Mouse (Mus musculus) ES-CJ7 (cell line): ENCODE measurements at regions not wholly inside any gene's neighbourhood (a gene's known extent, or its start where the extent isn't known, plus 50 kb on each side); places are given as distances from the start of the nearest gene placed in this dataset.
"Not testable (repeated sequence)": the region's sequence is repeated elsewhere in the genome, so short reads cannot be mapped to it uniquely, and the experiment has no call there.

Source experiments
- DNase-seq: peaks from one replicate; pipeline ENCODE4 v3.0.0; 2011; ENCODE audit warnings: low read depth, low spot score

DNA sequence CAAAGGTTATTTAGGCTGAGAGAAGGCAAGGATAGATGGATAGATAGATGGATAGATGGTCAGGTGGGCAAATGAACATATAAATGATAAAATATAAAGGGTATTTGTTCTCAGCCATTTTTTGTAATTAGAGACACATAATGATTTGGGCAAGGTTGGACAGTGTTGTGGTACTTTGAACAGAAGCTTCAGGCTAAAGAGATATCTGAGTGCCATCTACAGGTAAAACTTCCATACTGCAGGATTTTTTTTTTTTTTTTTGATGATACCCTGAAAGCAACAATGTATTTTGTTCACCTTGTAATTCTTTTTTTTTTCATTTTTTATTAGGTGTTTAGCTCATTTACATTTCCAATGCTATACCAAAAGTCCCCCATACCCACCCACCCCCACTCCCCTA is 110.1 kb upstream of the Trabd2b start:
- no peak for DNase-seq

DNA sequence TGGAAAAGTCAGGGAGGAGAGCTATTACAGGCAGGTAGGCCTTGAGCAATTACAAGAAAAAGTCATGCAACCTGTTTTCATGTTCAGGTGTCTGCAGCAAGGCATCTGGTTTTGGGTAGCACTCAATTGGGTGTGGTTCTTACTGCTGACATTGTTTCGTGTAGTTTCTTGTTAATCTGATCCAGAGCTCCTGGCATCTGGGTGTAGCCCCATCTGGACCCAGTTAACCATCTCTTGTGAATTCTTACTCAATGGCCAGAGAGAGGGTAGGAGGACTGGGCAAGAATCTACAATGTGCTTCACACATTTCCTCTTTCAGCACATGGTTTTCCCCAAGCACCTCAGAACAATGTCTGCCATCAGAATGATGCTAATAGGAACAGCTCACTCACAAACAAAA is 108.0 kb upstream of the Trabd2b start:
- DNase-seq: not testable (repeated sequence)

DNA sequence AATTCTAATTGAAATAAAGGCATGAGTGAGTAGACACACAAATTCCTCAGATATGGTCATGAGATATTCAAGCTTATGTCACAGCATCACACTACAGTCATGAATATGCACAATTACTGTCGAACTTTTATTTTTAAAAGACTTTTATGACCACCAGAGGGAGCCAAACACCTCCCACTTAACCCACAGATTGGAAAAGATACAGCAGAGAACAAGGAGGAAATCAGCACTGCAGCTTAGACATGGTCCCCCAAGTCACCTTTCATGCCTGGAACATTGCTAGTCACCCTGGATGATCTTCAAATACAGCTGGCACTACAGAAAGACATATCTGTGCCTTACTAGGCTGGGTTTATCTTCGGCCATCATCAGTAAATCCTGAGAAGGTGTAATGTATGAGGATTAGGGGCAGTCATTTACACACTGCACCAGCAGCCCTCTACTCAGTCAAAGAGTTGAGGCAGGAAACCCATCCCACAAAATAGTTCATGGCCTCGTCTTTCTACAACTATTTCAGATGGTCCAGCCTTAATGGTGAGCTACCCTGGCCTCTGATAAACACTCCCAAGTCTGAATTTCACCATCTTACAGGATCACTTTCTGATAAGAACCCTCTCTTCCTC is 106.0 kb upstream of the Trabd2b start:
- DNase-seq: peak; percentile 10

DNA sequence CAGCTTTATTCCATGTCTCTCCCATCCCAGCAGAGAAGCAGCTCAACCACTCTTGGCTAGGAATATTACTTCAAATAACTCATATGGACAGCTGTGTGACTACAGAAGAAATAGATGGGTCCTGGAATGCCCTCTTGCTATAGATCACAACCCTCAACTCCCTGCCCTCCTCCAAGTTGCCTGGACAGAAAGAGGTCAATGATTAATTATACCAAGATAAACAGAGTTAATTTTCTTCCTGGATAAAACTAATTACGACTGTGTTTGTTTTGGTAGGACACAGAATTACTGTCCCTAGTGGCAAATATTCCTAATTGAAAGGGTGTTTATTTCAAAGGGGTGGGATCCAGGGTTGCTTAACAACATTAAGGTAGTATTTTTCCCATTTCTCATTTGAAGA is 101.9 kb upstream of the Trabd2b start:
- DNase-seq: no peak

DNA sequence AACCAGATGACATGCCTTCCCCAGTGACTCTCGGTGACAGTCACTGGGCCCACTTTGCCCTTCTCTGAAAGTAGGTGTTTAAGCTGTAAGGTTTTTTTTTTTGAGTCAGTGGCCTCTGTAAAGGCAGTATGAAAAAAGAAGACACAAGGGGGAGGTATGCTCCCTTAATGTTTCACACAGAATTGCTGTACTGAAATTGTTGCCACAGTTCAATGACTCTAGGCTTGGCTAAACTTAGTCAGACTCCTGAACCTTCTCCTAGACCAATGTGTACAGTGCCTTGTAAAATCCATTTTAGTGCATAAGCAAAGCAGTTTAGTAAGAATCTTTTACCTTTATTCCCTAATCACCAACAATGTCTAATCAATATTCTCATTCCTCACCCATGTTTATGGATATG is 99.0 kb upstream of the Trabd2b start:
- DNase-seq: no peak

DNA sequence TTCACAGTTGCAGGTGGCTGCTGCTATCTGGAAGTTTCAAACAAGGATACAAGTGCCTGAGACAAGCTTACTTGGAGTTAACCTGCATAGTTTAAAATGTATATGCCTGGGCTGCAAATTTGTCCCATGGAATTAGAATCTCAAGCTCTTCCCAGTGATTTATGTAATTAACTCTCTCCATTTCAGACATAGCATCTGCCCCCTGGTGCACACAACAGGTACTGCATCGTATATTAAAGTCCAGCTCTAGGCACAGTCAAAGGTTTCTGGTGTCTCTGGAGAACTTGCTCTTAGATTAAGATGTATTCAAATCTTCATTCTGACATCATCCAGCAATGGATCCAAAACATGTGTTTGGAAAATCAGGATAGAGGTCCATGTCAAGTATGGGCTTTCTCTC is 98.0 kb upstream of the Trabd2b start:
- DNase-seq: peak; percentile 20

DNA sequence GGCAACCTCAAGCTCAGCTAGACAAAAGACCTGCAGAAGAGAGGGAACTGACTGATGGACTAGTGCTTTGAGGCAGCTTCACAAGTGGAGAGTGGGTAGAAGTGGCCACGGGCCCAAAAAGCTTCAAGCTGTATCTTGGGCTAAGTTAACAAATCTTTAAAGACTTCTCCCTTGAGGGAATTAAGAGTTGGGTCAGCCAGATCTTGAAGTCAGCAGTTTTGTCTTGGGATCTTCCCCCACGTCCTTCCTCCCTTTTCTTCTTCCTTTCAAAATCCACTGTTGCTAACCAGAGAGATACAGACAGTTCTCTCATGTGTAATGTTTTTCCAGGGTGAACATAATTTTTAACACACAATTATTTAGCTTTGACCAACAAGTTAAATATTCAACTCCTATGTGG is 91.5 kb upstream of the Trabd2b start:
- no peak for DNase-seq

DNA sequence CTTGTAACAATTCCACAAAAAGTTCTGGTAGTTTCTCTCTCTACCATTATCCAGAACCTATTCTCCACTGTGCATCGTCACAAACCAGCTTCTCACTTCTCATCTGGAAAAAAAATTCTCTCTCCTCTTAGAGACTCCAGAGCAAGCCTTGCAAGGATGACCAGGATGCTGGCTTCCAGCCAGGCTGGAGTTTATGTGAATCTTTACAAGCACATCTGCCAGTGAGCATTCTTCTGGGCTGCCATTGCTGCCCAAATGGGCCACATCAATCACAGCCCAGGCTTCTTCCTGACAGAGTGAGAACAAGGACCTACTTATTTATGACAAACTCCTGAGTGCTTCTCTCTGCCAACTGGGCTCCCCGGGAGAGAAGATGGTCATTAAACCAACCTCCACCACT is 91.0 kb upstream of the Trabd2b start:
- DNase-seq: no peak

DNA sequence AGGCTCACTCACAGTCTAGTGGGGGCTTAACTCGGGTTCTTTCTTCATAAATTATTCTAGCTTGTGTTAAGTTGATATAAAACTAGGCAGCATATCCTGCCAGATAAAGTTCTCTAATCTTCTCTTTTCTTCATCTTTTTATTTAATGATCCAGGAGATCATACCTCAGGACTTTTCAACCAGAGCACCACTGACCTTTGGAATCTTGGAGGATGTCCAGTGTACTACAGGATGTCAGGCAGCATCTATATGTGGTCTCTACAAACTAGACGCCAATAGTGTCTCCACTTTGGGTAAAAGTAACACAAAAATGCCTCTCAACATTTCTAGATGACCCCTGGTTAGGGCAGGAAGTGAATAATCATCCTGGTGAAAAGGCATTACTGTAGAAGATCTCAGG is 89.4 kb upstream of the Trabd2b start:
- DNase-seq: no peak

DNA sequence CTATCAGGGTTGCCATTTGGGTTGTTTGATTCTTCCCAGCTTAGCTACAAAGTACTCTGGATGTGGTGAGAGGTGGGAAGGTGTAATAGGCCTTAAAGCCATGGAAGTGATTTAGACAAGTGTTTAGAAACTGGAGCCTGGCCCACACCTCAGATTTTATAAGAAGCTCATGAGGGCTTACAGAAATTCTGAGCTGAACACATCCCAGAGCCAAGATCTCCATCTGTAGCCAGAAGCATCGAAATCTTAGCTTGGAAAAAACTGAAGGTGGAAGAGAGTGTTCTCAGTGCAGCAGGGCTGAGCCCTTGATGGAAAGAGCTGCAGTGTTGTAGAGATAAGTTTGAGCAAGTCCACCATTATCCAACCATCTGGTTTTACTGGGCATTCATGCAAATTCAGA is 86.4 kb upstream of the Trabd2b start:
- no peak for DNase-seq

DNA sequence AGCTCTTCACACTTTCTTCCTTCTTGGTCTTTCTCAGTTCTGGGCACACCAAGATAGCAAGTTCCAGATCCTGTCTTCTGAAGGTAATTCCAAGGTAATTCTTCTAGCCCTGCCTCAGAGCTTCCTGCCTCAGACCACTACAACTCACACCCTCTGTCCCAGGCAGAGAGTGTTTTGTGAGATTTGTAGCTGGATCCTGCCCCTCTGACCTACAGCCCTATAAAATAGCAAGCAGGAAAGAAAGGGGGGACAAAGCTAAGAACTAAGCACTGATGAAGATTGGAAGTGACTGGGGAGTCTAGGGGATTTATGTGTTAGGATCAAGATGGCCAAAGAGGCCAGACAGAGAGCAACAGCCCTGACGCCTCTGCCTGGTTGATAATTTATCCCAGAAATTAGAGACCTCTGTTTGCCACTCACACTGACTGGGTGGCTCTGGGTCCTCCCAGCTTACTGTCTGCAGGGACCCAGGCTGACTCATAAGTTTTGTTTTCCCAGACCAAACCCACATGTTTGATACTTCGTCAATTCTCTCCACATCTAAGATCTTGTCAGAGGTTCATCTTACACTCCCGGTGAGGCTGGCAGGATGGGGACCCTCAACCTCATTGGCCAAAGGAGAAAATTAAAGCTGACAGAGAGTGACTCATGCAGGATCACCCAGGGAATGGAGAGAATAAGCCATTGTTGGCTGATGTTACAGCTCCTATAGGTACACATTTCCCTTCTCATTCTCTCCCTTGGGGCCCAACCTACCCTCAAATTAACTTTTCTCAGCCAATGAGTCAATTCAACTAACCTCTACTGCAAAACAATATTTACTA is 84.8 kb upstream of the Trabd2b start:
- no peak for DNase-seq

DNA sequence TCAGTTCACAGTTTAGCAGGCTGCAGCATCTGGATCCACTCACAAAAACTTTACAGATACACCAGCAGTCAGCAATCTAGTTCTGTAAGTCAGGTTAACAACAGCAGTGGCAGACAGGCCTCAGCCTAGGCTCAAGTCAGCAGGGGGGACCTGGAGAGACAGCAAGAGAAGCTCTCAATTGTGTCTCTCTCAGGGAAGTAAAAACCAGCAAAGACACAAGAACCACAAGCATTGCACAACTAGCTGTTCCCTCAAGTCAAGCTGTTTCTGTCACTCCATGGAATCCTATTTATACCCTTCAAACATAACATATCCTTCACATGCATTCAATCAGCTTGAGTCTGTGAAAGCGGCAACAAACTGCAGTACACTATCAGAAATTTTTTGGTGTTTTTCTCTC is 76.5 kb upstream of the Trabd2b start:
- DNase-seq: no peak

DNA sequence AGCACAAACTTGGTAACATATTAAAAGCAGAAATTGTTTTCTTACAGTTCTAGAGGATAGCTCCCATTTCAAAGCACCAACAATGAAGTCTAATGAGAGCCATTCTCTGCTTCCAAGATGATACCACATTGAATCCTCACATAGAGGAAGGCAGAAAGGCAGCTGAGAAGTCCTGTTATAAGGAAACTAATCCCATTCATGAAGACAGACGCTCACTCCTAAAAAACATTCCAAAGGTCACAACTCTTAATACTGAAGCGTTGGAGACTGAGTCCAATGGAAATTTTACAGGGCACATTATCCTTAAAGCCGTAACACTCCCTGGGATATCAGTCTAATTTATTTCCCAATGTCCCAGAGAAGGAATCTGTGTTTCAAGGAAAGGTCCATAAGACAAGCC is 75.4 kb upstream of the Trabd2b start:
- no peak for DNase-seq

DNA sequence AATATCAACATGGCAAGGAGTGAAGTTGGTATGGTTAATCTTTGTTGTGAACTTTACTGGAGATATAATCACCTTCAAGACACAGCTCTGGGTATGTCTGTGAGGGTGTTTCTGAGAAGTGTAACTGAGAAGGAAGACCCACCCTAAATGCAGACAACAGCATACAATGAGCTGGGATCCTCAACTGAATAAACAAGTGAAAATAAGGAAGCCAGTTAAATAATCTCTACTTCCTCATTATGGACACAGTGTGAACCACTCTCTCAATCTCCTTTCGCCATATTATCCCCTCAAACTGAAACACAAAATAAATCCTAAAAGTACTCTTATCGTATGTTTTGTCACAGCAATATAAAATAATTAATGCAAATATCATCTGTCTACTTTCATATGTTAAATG is 71.7 kb upstream of the Trabd2b start:
- DNase-seq: no peak

DNA sequence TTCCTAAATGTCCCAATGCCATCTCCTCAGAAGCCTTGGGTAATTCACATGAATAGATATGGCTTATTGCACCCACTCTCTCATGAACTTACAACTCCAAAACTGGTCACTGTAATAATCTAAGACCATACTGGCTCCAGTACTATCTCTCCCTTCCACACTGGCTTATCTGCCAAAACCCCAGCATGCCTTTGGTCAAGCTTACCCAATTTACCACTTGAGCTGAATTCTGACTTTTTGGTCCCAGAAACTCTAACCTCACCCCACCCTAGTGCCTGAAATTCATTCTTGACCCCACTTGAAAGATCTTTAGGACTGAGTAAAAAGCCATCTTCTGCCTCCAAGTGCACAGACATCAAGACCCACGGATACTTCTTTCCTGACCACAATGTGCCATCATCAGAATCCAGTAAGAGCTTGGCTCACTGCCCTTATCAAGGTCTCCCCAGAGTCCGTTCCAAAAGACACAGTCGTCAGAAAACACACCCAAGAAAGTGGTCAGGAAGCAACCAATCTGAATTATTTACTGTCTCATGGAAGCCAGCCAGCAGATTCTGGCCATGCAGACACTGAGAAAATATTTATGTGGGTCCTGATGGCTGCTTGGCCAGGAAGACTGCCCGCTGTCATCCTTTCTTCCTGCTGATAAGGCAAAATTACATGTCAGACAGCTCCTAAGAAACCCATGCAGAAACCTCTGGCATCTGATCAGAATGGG is 70.3 kb upstream of the Trabd2b start:
- DNase-seq: no peak

DNA sequence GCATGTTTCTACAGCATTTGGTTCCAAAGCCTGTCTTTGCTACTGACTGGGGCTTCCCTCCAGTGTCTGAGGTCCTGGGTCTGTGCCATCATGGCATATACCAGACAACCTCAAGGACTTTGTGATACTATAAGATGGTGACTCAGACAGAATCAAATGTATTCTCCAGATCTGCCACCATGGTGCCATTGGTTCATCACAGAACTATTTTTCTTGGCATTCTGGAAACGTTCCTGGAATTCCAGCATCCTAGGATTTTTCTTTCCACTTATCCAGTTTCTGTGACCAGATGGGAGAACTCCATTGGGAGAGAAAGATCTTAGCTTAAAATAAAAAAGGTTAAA is 69.8 kb upstream of the Trabd2b start:
- DNase-seq: no peak

DNA sequence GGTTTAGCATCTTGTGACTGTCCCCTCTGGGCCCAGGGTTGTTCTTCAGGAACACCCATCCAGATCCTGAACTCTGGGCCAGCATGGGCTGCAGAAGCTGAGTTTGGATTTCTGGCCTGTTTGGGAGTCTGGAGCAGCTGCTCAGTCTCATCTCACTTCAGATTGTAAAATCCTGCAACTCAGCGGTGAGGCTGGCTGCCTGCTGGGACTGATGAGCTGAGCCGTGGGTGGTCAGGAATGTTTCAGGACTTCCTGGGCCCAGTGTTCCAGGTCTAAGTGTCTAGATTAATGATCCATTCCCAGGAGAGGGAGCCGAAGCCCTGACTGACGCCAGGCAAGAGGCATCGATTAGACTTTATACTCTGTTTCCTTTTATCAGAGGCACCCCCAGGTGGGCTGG is 66.7 kb upstream of the Trabd2b start:
- no peak for DNase-seq

DNA sequence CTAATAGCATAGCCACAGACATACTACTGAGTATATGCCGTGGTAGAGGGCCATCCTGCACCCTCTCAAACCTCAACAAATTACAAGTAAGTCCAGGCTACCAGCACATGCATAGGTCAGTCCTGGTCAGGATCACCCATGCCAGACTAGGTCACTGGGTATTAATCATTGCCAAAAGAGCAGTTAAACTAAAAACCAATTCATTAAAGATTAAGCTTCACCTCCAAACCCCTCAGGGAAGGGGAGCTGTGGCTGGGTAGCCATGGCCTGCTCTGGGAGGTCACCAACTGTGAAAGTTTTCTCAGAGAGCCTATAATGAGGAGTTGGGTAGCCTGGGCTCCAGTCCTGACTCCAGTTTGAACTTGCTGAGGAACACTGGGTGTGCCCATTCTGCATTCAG is 61.4 kb upstream of the Trabd2b start:
- no peak for DNase-seq

DNA sequence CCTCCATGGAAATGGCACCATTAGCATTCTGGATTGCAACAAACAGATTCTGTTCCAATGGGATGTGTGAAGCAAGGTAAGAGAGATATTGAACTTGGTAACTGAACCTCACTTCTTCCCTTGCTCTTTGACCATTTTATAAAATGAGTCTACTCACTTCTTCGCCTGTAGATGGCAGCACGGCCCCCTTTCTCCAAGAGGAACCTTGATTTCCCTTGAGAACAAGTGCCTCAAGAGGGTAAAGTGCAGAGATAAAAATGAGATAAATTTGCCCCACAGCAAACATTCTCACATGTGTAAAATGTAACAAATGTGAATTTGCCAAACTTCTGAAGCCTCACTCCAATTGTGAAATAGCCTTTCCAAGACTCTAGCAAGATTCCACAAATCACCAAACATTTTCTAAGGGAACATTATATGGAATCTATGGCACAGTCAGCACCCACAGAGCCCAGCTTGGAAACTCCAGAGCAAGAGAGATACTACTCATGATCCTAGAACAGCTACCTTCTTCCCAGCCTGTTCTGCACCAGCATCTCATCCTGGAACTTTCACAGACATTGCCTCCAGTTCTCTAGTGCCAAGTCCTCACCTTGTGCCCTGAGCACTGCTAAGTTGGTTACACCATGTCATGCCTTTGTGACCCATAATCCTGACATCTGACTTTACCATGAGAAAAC is 60.3 kb upstream of the Trabd2b start:
- peak; percentile 24 for DNase-seq

DNA sequence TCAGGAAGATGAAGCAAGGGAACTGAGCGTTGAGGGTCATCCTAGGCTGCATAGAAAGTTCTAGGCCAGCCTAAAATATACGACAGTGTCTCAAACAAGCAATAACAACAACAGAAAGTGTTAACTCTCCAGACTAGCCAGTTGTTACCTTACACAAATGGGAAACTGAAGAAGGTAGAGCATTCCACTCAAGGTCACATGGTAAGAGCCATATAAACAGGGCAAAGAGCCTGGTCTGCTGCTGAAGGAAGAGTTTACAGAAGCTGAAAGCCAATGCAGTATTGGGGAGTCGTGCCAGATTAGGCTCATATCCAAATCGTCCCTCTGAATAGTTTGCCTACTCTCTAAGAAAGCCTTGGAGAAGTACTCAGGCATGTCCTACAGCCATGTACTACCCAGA is 59.6 kb upstream of the Trabd2b start:
- no peak for DNase-seq

DNA sequence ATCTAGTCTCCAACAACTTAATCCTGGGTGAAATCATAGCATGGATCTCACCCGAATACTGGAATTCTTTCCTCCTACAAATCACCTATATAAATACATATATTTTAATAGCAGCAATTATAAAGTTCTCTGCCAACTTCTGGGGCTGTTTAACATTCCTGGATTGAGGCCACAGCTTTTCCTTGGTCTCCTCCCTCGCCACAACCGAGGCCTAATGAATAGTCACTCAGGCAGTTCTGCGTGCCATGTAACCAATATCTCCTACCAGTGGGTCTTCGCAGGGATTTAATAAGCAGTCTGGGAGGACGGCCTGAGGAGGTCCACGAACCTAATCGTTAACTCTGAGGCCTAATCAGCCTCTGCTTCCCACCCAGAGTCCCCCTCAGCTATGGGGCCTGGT is 56.9 kb upstream of the Trabd2b start:
- no peak for DNase-seq

DNA sequence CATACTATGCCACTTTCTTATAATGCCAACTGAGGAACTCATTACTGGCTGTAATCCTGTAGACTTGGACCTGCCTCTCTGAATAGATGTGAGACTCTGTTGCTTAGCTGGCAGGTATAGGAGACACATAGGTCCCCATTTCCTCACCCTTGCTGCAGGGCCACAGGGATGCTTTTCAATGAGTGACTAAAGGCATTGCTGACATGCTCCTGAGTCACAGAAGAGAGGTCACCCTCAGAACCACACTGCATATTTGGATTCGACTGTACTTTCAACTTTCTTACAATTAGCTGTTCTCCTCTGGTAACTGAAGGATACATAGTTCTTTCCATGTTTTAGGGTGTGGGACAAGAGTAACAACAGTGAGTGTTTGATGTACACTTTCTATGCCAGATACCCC is 55.2 kb upstream of the Trabd2b start:
- DNase-seq: no peak

DNA sequence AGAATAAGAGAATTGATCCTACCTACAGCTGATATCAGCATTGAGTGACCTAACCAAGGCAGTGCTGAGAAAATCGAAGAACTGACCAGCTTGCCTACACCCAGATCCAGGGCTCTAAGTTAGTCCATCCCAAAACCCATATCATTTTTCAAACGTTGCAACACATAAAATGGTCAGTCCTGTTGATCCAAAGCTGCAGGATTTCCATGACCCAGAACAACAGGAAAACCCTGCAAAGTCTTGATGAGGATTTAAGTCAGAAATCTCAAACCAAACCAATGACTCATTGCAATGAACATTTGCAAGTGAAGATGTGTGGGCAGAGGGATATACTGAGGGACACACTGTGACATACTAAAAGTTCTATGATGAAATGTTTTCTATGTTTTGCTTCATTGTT is 53.5 kb upstream of the Trabd2b start:
- DNase-seq: no peak
